Mouse (Mus musculus) limb, embryonic 14.5 days (tissue): ENCODE measurements around the gene Babam2. TPM values are rescaled to one million over a fixed set of nuclear protein-coding genes. Genes with fewer than 3 reads are reported as not detected.

Experiments used
- ATAC-seq: fragments of 200-750 bp; cut with Nextera tagmentation; 2 replicates; pipeline ENCODE4 v1.8.0; 2017; ENCODE audit warnings: low read depth, moderate number of reproducible peaks, moderate TSS enrichment; ENCODE audit not compliant: low FRiP score
- DNase-seq: peaks from one replicate; pipeline ENCODE4 v3.0.0-alpha.2; 2015; ENCODE audit warnings: low spot score
- H3K27ac ChIP-seq: fragments of 300-500 bp; sonication (generic); replicated peaks from 2 replicates; pipeline ENCODE4 v1.5.1; 2014; ENCODE audit warnings: low read depth, mild to moderate bottlenecking, low read length, moderate library complexity, mixed read lengths
- H3K27me3 ChIP-seq: fragments of 300-500 bp; sonication (generic); 2 replicates; pipeline ENCODE4 v1.6.1; 2014; ENCODE audit warnings: low read length, mixed read lengths; ENCODE audit not compliant: control insufficient read depth, insufficient read depth
- H3K36me3 ChIP-seq: fragments of 300-500 bp; sonication (generic); 2 replicates; pipeline ENCODE4 v1.6.1; 2014; ENCODE audit warnings: mild to moderate bottlenecking, low read length, moderate library complexity, mixed read lengths; ENCODE audit not compliant: control insufficient read depth, insufficient read depth
- H3K4me1 ChIP-seq: fragments of 300-500 bp; sonication (generic); 2 replicates; pipeline ENCODE4 v1.6.1; 2014; ENCODE audit warnings: antibody characterized with exemption, low read length, mixed read lengths; ENCODE audit not compliant: control insufficient read depth, insufficient read depth
- H3K4me2 ChIP-seq: fragments of 300-500 bp; sonication (generic); replicated peaks from 2 replicates; pipeline ENCODE4 v1.6.1; 2014; ENCODE audit warnings: low read depth, mild to moderate bottlenecking, low read length, moderate library complexity; ENCODE audit not compliant: severe bottlenecking
- H3K4me3 ChIP-seq: fragments of 300-500 bp; sonication (generic); replicated peaks from 2 replicates; pipeline ENCODE4 v1.5.1; 2014; ENCODE audit warnings: low read length
- H3K9ac ChIP-seq: fragments of 300-500 bp; sonication (generic); 2 replicates; pipeline ENCODE4 v1.6.1; 2014; ENCODE audit warnings: mild to moderate bottlenecking, low read depth, low read length, moderate library complexity; ENCODE audit not compliant: severe bottlenecking
- H3K9me3 ChIP-seq: fragments of 300-500 bp; sonication (generic); 2 replicates; pipeline ENCODE4 v1.6.1; 2016; ENCODE audit warnings: low read length; ENCODE audit not compliant: control insufficient read depth
- POLR2A ChIP-seq: fragments of 200-500 bp; IDR thresholded peaks from 2 replicates; pipeline ENCODE4 v1.8.0; 2012; ENCODE audit warnings: inconsistent platforms, mild to moderate bottlenecking, moderate library complexity, borderline replicate concordance; ENCODE audit not compliant: insufficient read depth, insufficient read length; ENCODE audit errors: extremely low read depth
- WGBS: fragments of 180-500 bp; shearing (Covaris S2); extraction: QIAGEN DNeasy Blood & Tissue Kit; methylation state at CpG from one replicate; pipeline ENCODE4 v1.1.7; 2014; 5-methylcytosine and 5-hydroxymethylcytosine counted together
- polyA plus RNA-seq, 2 experiments: library from polyadenylated mRNA; depleted of rRNA in 1 of 2; stranded (reverse) in 1 of 2; unstranded in 1 of 2; fragments of >200 nt; fragmentation: Nextera tagmentation in 1 of 2; extraction: Ambion mirVana in 1 of 2; gene quantifications; 2 replicates each; pipeline versions ENCODE4 v1.2.1 to v1.2.3; 2012 to 2014

Gene Babam2
- polyA plus RNA-seq, 2 experiments: 23.4 to 35.8 TPM

DNA sequence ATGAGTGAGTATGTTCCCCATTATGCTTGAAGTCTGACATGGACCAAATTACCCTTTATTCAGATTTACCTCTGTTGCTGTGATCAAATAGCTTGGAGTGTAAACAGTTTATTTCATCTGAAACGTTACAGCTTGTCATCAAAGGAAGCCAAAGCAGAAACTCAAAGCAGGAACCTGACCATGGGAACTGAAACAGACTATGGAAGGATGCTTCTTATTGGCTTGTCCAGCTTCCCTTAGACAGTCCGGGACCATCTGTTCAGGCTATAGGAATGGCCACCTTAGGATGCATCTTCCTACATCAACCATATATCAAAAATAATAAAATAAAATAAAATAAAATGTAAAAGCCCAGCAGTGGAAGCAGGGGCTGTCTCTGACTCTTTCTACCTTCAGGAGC lies 183.0 kb downstream of the Babam2 start:
- no peak for ATAC-seq
- Histone ChIP-seq H3K9me3 (no peaks in the 10 kb centered on the region), H3K4me1 (0 out of 2 replicates have a peak, but pooled peaks cover 2% of the 10 kb centered on the region), H3K36me3 (no peaks in the 10 kb centered on the region), H3K4me3 (no peak overlapping the region), H3K4me2 (no peak overlapping the region), H3K27ac (no peak overlapping the region), H3K27me3 (no peaks in the 10 kb centered on the region), H3K9ac (no peak overlapping the region)
- DNase-seq: no peak
- 64% methylated on average over 2 of the region's 2 CpGs for WGBS
- no peak for TF ChIP-seq POLR2A

DNA sequence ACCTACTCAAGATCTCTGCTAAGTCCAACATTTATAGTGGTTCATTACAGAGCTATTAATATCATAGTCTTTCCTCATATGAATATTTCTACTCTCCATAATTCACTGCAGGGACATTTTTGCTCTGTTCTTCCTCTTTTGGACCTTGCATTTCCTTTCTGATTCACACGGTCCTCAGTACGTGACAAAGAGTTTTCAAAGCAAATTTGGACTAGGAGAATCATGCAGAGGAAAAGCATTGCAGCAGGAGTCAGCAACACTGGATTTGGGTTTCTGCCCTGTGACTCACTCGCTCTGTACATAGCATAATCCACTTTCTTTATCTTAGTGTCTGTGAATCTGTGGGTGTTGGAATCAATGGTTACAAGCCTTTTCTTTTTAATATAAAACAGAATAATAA lies 184.8 kb downstream of the Babam2 start:
- DNase-seq (no peak), ATAC-seq (no peak)
- no peak overlapping the region for H3K4me3 ChIP-seq
- H3K36me3 ChIP-seq: no peaks in the 10 kb centered on the region
- no peak for TF ChIP-seq POLR2A
- H3K9me3 ChIP-seq: no peaks in the 10 kb centered on the region
- H3K27me3 ChIP-seq: no peaks in the 10 kb centered on the region
- H3K4me2 ChIP-seq: no peak overlapping the region
- no peak overlapping the region for H3K9ac ChIP-seq
- 0 out of 2 replicates have a peak, but pooled peaks cover under 1% of the 10 kb centered on the region for H3K4me1 ChIP-seq
- no peak overlapping the region for H3K27ac ChIP-seq
- WGBS: 85% methylated on average over 3 of the region's 3 CpGs

DNA sequence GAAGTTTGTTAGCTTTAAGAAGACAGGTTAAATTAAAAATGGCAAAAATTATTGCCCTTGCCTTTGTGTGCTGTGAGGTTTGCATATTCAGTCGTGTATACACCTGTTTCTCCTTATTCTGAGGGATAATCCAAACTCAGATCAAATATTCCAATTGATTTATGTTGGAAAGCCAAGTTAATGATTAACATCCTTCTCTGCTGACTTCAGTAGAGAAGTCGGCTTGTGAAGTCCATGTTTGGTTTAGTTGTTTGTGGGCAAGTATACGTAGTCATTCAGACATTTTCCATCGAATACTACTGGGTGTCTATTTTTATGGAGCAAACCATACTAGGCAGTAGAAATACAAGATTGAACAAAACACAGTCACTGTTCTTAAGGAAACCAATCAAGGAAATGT lies 187.5 kb downstream of the Babam2 start:
- Histone ChIP-seq H3K4me1 (no peaks in the 10 kb centered on the region), H3K4me3 (no peak overlapping the region), H3K36me3 (no peaks in the 10 kb centered on the region), H3K4me2 (no peak overlapping the region), H3K27ac (no peak overlapping the region), H3K9ac (no peak overlapping the region), H3K9me3 (no peaks in the 10 kb centered on the region), H3K27me3 (no peaks in the 10 kb centered on the region)
- ATAC-seq: no peak
- DNase-seq: no peak
- WGBS: 71% methylated on average over 4 of the region's 4 CpGs
- no peak for TF ChIP-seq POLR2A

DNA sequence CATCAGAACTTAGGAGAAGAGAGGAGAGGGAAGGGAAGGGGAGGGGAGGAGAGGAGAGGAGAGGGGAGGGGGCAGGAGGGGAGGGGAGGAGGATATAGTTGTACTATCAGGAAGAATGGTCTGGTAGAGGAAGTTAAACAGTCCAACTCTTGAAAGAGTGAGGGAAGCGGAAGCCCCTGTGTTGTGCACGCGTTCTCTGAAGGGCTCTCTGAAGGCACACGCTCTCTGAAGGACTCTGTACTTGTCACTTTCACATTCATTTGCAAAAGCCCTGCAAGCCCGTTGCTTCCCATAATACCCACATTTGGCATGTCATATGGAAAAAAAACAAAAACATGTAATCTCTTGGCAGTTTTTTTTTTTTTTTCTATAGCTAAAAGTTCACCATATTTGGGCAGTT lies 190.1 kb downstream of the Babam2 start:
- H3K9me3 ChIP-seq: no peaks in the 10 kb centered on the region
- no peak for TF ChIP-seq POLR2A
- no peaks in the 10 kb centered on the region for H3K36me3 ChIP-seq
- H3K9ac ChIP-seq: no peak overlapping the region
- H3K4me2 ChIP-seq: no peak overlapping the region
- no peak for ATAC-seq
- H3K4me1 ChIP-seq: no peaks in the 10 kb centered on the region
- DNase-seq: no peak
- H3K27ac ChIP-seq: no peak overlapping the region
- WGBS: 77% methylated on average over 5 of the region's 5 CpGs
- no peaks in the 10 kb centered on the region for H3K27me3 ChIP-seq
- H3K4me3 ChIP-seq: no peak overlapping the region

- H3K4me3 ChIP-seq: no peak overlapping the region
- H3K27ac ChIP-seq: no peak overlapping the region
- H3K36me3 ChIP-seq: no peaks in the 10 kb centered on the region
- no peak for TF ChIP-seq POLR2A
- 70% methylated on average over 3 of the region's 3 CpGs for WGBS
- ATAC-seq (no peak), DNase-seq (no peak)
- H3K9ac ChIP-seq: no peak overlapping the region
- H3K4me1 ChIP-seq: no peaks in the 10 kb centered on the region
- H3K27me3 ChIP-seq: no peaks in the 10 kb centered on the region
- H3K4me2 ChIP-seq: no peak overlapping the region
- H3K9me3 ChIP-seq: no peaks in the 10 kb centered on the region
Observed at GRCm38 (mm10) chr5:31888341-31888740, 190.9 kb downstream of the Babam2 start.

DNA sequence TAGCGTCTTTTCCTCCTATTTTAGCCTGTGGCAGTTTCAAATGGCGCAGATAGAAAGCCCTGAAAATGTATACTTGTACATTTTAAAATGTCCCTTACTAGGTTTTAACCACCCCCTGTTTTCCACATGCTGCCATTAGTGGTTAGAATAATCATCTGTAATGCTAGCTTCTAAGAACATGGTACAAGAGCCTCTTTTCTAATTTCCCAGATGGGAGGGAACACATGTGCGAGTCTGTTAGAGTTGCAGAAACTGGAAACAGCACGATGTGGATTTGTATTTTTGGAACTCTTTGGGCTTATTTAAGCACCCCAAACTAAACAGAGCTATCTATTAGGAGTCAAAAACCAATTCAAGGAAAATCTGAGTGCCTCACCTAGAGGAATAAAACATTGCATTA lies 195.1 kb downstream of the Babam2 start:
- ATAC-seq (no peak), DNase-seq (no peak)
- no peak overlapping the region for H3K4me2 ChIP-seq
- H3K9me3 ChIP-seq: no peaks in the 10 kb centered on the region
- WGBS: 71% methylated on average over 4 of the region's 4 CpGs
- H3K36me3 ChIP-seq: no peaks in the 10 kb centered on the region
- H3K27me3 ChIP-seq: no peaks in the 10 kb centered on the region
- no peak overlapping the region for H3K4me3 ChIP-seq
- H3K9ac ChIP-seq: no peak overlapping the region
- no peak for TF ChIP-seq POLR2A
- H3K4me1 ChIP-seq: no peaks in the 10 kb centered on the region
- H3K27ac ChIP-seq: no peak overlapping the region
